Mouse (Mus musculus) A20 (cell line): ENCODE measurements around the gene Olfr1217.
"Not testable (repeated sequence)": the region's sequence is repeated elsewhere in the genome, so short reads cannot be mapped to it uniquely, and the experiment has no call there.

Experiments used
- DNase-seq: peaks from one replicate; pipeline ENCODE4 v3.0.0-alpha.2; 2011; ENCODE audit warnings: low read depth, low spot score

The Olfr1217 gene

DNA sequence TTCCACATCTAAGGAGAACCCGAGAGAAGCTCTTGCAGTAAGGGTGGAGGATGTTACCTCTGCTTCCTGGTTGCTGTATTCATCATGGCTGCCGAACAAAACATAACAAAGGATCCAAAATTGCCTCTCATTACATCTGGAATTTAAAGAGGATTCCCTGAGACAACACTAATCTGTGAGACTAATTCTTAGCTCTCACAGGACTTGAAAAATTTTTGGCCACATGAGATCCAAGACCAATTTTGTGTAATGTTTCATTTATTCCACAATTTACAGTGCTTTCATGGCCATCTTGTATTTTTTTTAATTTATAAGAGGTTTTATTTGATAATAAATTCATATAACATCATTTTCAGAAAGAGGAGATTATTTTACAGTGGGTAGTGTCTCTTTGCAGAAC, at the start of gene Olfr1217:
Olfr1217 (minus strand) TSS at position 101 of the 400 bp plus-strand sequence.
- DNase-seq: no peak

DNA sequence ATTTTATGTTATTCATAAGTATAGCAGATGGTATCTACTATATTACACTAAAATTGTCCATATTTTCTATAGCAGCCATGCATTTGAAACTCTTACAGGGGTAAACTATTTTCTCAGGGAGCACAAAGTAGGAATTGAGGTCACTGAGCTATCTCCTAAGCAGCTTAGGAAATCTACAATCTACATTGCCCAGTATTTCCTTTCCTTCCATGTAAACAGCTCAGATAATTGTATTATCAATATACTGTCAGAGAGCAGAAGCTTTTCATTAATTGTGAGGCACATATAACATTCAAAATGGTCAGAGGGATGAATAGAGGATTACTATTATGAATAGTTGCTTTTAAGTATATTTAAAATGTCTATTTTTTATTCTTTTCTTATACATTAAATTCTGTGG, 49.6 kb upstream of the Olfr1217 start:
- no peak for DNase-seq

DNA sequence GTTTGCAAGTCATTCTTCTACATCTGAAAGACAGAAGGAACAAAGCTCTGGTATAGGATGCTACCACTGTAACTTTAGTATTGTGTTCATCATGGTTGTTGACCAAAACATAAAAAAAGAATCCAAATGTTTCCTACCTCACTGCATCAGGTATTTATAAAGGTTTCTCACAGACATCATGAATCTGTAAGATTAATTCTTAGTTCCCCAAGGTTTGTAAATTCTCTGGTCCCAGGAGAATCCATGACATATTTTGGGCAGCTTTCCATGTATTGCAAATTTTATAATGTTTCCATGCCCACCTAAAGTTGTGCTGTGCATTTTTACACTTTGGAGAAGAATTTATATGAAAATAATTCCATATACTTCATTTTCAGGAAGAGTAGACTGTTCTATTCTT, 29.2 kb upstream of the Olfr1217 start, which contains the start of gene Olfr1218:
Olfr1218 (minus strand) TSS at position 101 of the 400 bp plus-strand sequence.
- DNase-seq: no peak

DNA sequence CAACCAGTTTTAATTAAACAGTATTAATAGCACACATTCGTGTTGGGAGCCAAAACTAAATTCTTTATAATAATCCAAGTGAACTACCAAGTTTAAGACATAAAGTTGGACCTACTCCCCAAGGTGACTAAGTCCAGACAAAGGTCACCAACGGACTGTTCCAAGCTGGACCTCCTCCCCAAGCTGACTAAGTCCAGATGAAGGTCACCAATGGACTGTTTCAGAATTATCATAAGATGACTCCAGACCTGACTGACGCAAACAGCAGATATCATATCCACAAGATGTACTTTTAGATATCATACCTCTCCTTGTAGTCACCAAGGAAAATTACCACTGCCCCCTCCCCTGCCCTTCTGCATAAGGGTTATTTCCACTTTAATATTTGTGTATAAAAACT, 10.4 kb downstream of the Olfr1217 start:
- DNase-seq: not testable (repeated sequence)

DNA sequence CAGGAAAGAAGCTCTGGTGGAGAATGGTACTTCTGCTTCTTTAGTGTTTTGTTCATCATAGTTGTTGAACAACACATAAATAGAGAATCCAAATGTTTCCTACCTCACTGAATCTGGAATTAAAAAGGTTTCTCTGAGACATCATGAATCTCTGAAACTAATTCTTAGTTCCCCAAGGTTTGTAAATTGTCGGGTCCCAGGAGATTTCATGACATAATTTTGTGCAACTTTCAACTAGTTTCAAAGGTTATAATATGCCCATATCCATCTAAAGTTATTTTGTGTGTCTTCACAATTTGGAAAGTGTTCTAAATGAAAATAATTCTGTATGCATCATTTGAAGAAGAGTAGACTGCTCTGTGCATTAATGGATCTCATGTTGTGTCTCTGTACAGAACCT, 13.6 kb downstream of the Olfr1217 start, which contains the start of gene Olfr1216:
Olfr1216 (minus strand) TSS at position 101 of the 400 bp plus-strand sequence.
- no peak for DNase-seq

DNA sequence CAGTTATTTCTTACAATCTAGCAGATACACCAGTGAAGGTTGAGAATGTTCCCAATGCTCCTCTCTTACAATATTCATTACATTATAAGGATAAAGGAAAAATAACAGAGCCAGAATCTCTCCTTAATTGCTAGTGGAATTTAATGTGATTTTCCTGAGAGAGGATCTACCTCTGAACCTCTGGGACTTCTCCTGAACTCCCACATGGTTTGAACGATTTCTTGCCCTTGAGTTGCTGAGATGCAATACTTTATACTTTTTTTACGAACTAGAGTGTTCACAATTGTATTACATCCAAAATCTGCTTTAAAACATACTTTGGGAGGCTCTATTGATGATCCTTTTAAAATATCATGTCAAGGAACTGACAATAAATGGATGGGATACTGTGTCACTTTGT, 25.0 kb downstream of the Olfr1217 start, which contains the start of gene Olfr1215:
Olfr1215 (minus strand) TSS at position 101 of the 400 bp plus-strand sequence.
- no peak for DNase-seq

DNA sequence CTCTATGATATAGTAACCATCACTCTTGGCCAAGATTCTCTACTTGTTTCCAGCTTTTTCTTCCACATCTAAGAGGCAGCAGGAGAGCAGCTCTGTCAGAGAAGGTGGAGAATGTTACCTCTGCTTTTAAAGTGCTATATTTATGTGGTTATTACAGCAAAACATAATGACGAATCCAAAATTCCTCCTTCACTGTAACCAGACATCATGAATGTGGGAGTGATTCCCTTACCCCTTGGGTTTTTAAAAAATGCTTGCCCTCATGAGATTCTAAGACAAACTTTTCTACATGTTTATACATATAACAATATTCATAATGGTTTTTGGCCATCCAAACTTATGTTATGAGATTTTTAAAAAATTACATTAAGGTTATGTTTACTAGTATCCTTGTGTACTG, 39.3 kb downstream of the Olfr1217 start, which contains the start of gene Olfr1214:
Olfr1214 (minus strand) TSS at position 101 of the 400 bp plus-strand sequence.
- no peak for DNase-seq

DNA sequence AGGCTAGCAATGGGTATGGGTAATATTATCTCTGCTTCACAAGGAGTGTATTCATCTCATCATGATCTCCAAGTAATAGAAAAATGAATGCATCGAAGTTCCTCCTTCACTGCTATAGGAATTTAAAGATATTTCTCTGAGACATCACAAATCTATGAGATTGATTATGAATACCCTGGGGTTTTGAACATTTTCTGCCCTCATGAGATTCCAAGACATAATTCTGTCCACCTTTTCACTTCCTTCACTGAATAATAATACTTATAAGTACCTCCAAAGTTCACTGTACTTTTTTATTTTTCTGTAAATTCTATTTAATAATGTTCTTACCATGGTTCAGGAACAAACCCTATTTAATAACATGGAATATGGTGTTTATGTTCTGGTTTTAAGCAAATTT, 51.7 kb downstream of the Olfr1217 start, which contains the start of gene Gm13762:
Gm13762 (minus strand) TSS at position 101 of the 400 bp plus-strand sequence.
- no peak for DNase-seq
